Mouse (Mus musculus) myocyte (in vitro differentiated cells): ENCODE results near the gene Krt79. TPM values are rescaled to one million over a fixed set of nuclear protein-coding genes. Genes with fewer than 3 reads are reported as not detected.

Experiments used
- H3K27me3 ChIP-seq: one replicate; pipeline ENCODE4 v1.6.1; 2011; ENCODE audit not compliant: control insufficient read depth, insufficient read depth, insufficient read length
- H3K36me3 ChIP-seq: one replicate; pipeline ENCODE4 v1.6.1; 2011; ENCODE audit not compliant: control insufficient read depth, insufficient read depth
- H3K4me2 ChIP-seq: one replicate; pipeline ENCODE4 v1.6.1; 2011; ENCODE audit warnings: low read depth, control low read depth
- H3K4me3 ChIP-seq: one replicate; pipeline ENCODE4 v1.5.1; 2011; ENCODE audit warnings: mild to moderate bottlenecking, control low read depth, moderate library complexity
- H3K79me2 ChIP-seq: one replicate; pipeline ENCODE4 v1.6.1; 2011; ENCODE audit not compliant: control insufficient read depth, insufficient read depth
- H3ac ChIP-seq: one replicate; pipeline ENCODE4 v1.6.1; 2011; ENCODE audit not compliant: control insufficient read depth, insufficient read length
- CEBPB ChIP-seq: IDR thresholded peaks from 2 replicates; pipeline ENCODE4 v1.6.1; 2011; ENCODE audit warnings: mild to moderate bottlenecking, moderate library complexity; ENCODE audit not compliant: poor library complexity, insufficient read depth, severe bottlenecking
- E2F4 ChIP-seq: IDR thresholded peaks from one replicate; pipeline ENCODE4 v1.6.1; 2011; ENCODE audit warnings: mild to moderate bottlenecking, control low read depth, moderate library complexity; ENCODE audit not compliant: insufficient read depth
- MAX ChIP-seq: IDR thresholded peaks from one replicate; pipeline ENCODE4 v1.6.1; 2011; ENCODE audit warnings: low read depth, mild to moderate bottlenecking, control low read depth
- MYOD1 ChIP-seq, 3 experiments: IDR thresholded peaks; one replicate each; pipeline ENCODE4 v1.6.1; 2011; ENCODE audit warnings: control low read depth in 2 of 3, low read depth in 2 of 3, mild to moderate bottlenecking in 2 of 3, moderate library complexity in 1 of 3; ENCODE audit not compliant: insufficient read length in 2 of 3, control insufficient read depth in 1 of 3
- MYOG ChIP-seq, 3 experiments: IDR thresholded peaks; one replicate each; pipeline ENCODE4 v1.6.1; 2011; ENCODE audit warnings: control low read depth in 2 of 3, low read depth in 2 of 3, mild to moderate bottlenecking in 2 of 3; ENCODE audit not compliant: insufficient read length in 2 of 3, control insufficient read depth in 1 of 3, insufficient read depth in 1 of 3
- POLR2A ChIP-seq: IDR thresholded peaks from one replicate; pipeline ENCODE4 v1.6.1; 2011; ENCODE audit warnings: low read depth, mild to moderate bottlenecking, control low read depth, moderate library complexity; ENCODE audit not compliant: insufficient read length
- POLR2AphosphoS2 ChIP-seq: IDR thresholded peaks from one replicate; pipeline ENCODE4 v1.6.1; 2011; ENCODE audit warnings: low read depth, control low read depth; ENCODE audit not compliant: insufficient read length
- REST ChIP-seq: IDR thresholded peaks from one replicate; pipeline ENCODE4 v1.6.1; 2011; ENCODE audit warnings: mild to moderate bottlenecking, control low read depth, moderate library complexity; ENCODE audit not compliant: insufficient read depth, insufficient read length
- SRF ChIP-seq: IDR thresholded peaks from one replicate; pipeline ENCODE4 v1.6.1; 2011; ENCODE audit warnings: low read depth; ENCODE audit not compliant: control insufficient read depth, insufficient read length
- TCF12 ChIP-seq: IDR thresholded peaks from one replicate; pipeline ENCODE4 v1.6.1; 2011; ENCODE audit warnings: mild to moderate bottlenecking, control low read depth; ENCODE audit not compliant: poor library complexity, insufficient read depth, severe bottlenecking
- TCF3 ChIP-seq: IDR thresholded peaks from one replicate; pipeline ENCODE4 v1.6.1; 2011; ENCODE audit warnings: low read depth, control low read depth; ENCODE audit not compliant: insufficient read length
- USF1 ChIP-seq: IDR thresholded peaks from one replicate; pipeline ENCODE4 v1.6.1; 2011; ENCODE audit warnings: low read depth, mild to moderate bottlenecking, control low read depth, moderate library complexity
- polyA plus RNA-seq: library from polyadenylated mRNA; unstranded; fragments of >200 nt; fragmentation: generic; extraction: Trizol; gene quantifications from one replicate; pipeline ENCODE4 v1.2.1, GENCODE M21; 2012; ENCODE audit warnings: missing spikeins

Krt79 gene
- polyA plus RNA-seq, 1 experiment, result 0.04 TPM

DNA sequence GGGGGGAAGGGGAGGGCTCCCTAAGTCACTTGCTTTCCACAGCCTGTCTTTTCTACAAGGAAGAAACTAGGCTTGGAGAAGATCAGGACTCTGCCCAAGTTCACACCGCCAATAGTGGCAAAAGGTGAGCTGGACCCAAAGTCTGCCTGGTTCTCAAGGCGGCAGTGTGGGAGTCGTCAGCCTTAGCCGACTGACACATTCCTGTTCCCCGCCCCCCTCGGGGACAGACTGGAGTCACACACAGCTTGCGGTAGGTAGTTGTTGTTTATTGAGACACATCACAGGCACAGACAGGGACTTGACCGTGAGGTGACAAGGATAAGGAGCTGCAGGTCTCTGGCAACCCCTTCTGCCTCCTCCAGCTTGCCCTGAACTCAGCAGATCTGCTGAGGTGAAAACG is 11.0 kb downstream of the Krt79 start:
- Histone ChIP-seq H3K4me3 (no peak overlapping the region), H3K27me3 (peaks cover 63% of the 10 kb centered on the region)

DNA sequence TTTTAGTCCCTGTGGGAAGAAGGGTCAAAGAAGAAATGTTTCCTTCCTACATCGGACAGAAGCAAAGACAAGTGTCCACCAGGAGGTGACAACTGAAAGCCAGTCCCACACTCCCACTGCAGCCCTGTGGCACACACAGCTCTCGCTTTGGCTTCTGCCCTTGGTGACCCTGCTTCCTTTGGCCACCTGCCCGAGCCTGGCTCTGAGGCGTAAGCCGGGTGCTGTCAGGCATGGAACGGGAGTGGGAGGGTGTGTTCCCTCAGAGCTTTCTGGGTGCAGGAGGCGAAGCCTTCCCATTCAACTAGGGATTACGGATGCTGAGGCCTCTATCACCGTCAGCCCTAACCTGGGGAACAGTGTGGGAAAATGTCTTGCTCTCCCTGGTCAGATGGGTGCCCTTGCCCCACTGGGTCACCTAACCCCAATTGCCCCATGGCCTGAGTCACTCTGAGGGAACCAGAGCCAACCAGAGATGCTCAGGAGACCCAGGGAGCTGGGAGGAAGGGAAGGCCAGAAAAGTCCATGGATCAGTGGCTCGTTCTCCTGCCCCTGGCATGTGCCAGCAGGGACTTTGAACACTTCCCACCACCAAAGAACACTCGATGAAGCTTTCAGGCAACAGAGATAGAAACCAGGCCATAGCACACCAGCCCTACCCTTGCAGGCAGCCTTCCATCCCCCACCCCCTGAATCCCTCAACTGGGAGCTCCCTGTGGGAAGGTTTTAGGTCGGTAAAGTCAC is 12.6 kb downstream of the Krt79 start:
- no peak overlapping the region for H3K4me3 ChIP-seq
- TF ChIP-seq MAX, result no peak
- TF ChIP-seq TCF12, result no peak
- no peak for TF ChIP-seq MYOD1 (IDR thresholded peaks at IDR 0.05; ENCODE audit: control insufficient read depth in 1 of 3, insufficient read length in 2 of 3, low read depth in 2 of 3)
- TF ChIP-seq POLR2AphosphoS2, result no peak
- TF ChIP-seq REST, result no peak
- TF ChIP-seq USF1, result no peak
- no peak for TF ChIP-seq SRF
- no peak for TF ChIP-seq TCF3
- no peak for TF ChIP-seq E2F4
- TF ChIP-seq CEBPB, result no peak
- no peak for TF ChIP-seq POLR2A
- no peak for TF ChIP-seq MYOG (IDR thresholded peaks at IDR 0.05; ENCODE audit: control insufficient read depth in 1 of 3, insufficient read depth in 1 of 3, insufficient read length in 2 of 3, low read depth in 2 of 3)
- H3K36me3 ChIP-seq, result no peaks in the 10 kb centered on the region
- no peaks in the 10 kb centered on the region for H3K79me2 ChIP-seq
- no peak overlapping the region for H3K4me2 ChIP-seq
- H3K27me3 ChIP-seq, result peaks cover 62% of the 10 kb centered on the region
- no peak overlapping the region for H3ac ChIP-seq

More for the DNA sequence above, 11.0 kb downstream of the Krt79 start:
- Histone ChIP-seq H3K36me3 (no peaks in the 10 kb centered on the region), H3ac (no peak overlapping the region), H3K79me2 (no peaks in the 10 kb centered on the region), H3K4me2 (no peak overlapping the region)
- TF ChIP-seq MYOD1 (IDR thresholded peaks at IDR 0.05; ENCODE audit: control insufficient read depth in 1 of 3, insufficient read length in 2 of 3, low read depth in 2 of 3) (no peak), SRF (no peak), TCF3 (no peak), USF1 (no peak), TCF12 (no peak), E2F4 (no peak)

DNA sequence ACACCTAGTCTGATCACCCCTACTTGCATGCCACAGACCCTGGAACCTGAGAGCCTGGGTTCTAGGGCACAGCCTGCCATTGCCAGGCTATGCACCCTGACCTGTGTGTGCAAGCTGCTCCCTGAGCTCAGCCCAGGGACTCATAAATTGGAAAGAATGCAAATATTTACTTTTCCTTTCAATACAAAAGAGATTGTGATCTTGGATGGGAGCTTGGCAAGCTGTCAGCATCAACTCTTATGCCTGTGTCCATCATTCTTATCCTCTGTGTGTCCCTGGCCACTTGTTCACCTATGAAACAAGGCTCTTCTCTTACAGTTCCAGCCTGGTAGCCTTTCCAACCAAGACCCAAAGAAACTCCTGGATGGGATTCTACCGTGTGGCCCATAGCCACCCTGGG is 15.1 kb downstream of the Krt79 start:
- TF ChIP-seq TCF3 (no peak), E2F4 (no peak), POLR2A (no peak)
- Histone ChIP-seq H3K27me3 (peaks cover 46% of the 10 kb centered on the region), H3K36me3 (no peaks in the 10 kb centered on the region), H3K79me2 (no peaks in the 10 kb centered on the region), H3K4me3 (no peak overlapping the region), H3K4me2 (no peak overlapping the region), H3ac (no peak overlapping the region)

DNA sequence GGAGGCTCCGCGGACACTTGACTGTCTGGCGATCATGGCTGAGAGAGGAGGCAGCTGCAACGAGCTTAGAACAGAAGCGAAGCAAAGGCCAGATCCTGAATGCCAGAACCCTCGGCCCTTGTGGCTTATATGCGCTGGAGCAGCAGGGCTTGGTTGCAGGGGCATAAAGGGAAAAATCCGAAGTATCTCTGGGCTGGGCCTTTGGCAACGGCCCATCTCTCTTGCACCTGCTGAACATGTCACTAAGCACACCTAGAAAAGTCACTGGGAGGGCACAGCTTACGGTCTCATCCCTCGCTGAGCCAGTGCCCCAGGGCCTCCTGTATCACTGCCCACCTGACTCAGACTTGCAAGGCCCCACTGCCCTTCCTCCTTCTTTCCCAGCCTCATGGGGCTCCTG is 15.5 kb downstream of the Krt79 start, which contains the start of gene Krt4:
Gene Krt4, minus strand, starts transcription at position 101 of the 400 bp plus-strand sequence.
- Histone ChIP-seq H3K4me2 (no peak within 1 kb of the TSS), H3ac (no peak within 1 kb of the TSS), H3K27me3 (peaks cover 43% of the 10 kb centered on the region), H3K36me3 (no peaks in the 10 kb centered on the region), H3K79me2 (no peaks in the 10 kb centered on the region), H3K4me3 (no peak within 1 kb of the TSS)
- no peak for TF ChIP-seq E2F4
- TF ChIP-seq TCF3, result no peak

DNA sequence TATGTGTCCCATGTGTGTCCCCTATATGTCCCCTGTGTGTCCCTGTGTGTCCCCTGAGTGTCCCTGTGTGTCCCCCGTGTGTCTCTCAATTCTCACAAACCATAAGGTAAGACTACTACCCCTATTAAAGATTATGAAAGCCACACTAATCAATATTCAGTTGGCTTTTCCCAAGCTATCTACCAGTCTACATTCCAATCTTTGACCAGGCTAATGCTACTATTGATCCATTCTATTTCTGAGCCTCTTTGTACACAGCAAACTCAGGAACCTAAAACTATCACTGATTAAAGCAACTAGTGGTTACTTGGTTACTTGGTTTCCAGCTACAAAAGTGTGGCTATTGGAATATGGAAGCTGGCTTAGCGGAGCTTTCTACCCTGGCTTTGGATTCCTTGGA is 17.8 kb downstream of the Krt79 start:
- no peak overlapping the region for H3ac ChIP-seq
- H3K36me3 ChIP-seq, result no peaks in the 10 kb centered on the region
- H3K4me3 ChIP-seq, result no peak overlapping the region
- no peak overlapping the region for H3K4me2 ChIP-seq
- H3K79me2 ChIP-seq, result no peaks in the 10 kb centered on the region
- H3K27me3 ChIP-seq, result peaks cover 52% of the 10 kb centered on the region
- TF ChIP-seq TCF12, result no peak

DNA sequence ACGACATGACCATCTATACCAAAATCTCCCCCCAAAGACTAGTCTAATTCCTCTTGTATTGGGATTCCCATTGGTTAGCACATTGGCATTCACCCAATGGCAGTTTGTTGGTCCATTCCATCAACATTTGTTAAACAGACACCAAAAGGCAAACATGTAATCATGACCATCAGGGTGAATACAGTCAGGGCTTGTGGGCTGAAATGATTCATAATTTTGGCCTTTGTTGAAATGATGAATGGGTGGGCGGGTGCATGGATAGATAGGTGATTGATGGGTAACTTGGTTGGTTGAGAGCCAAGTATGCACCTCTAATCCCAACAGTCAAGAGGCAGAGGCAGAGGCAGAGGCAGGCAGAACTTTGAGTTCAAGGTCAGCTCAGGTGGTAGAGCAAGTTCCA is 24.1 kb downstream of the Krt79 start:
- H3K4me2 ChIP-seq, result no peak overlapping the region
- H3K79me2 ChIP-seq, result no peaks in the 10 kb centered on the region
- peaks cover 36% of the 10 kb centered on the region for H3K27me3 ChIP-seq
- TF ChIP-seq TCF3 (no peak), POLR2AphosphoS2 (no peak), CEBPB (no peak), TCF12 (no peak), MAX (no peak), E2F4 (no peak), USF1 (no peak), MYOG (IDR thresholded peaks at IDR 0.05; ENCODE audit: control insufficient read depth in 1 of 3, insufficient read depth in 1 of 3, insufficient read length in 2 of 3, low read depth in 2 of 3) (no peak)
- no peak overlapping the region for H3K4me3 ChIP-seq
- no peaks in the 10 kb centered on the region for H3K36me3 ChIP-seq
- H3ac ChIP-seq, result no peak overlapping the region
